Mouse (Mus musculus) cerebellum, postnatal 4 days (tissue): ENCODE measurements around the gene Maea.

Source experiments
- DNase-seq, 2 experiments: peaks; one replicate each; pipeline ENCODE4 v3.0.0; 2022; ENCODE audit warnings: low spot score in 2 of 2, mixed read lengths in 1 of 2

The Maea gene

GRCm38 (mm10) chr5:33357494-33357893 is 22.2 kb downstream of the Maea start:
- no peak for DNase-seq

GRCm38 (mm10) chr5:33358467-33358866 is 23.2 kb downstream of the Maea start:
- DNase-seq = no peak

- no peak for DNase-seq
Observed at GRCm38 (mm10) chr5:33363263-33363662, 28.0 kb downstream of the Maea start.

GRCm38 (mm10) chr5:33368651-33369050 is 33.3 kb downstream of the Maea start:
- DNase-seq = no peak

- DNase-seq = no peak
Observed at GRCm38 (mm10) chr5:33371137-33371536, 35.8 kb downstream of the Maea start.

- DNase-seq = no peak
Observed at GRCm38 (mm10) chr5:33371668-33372067, 36.4 kb downstream of the Maea start.

GRCm38 (mm10) chr5:33372331-33373038 is 37.2 kb downstream of the Maea start:
- no peak for DNase-seq

- DNase-seq = no peak
Observed at GRCm38 (mm10) chr5:33377176-33377575, 41.9 kb downstream of the Maea start.

GRCm38 (mm10) chr5:33377801-33378301 is 42.5 kb downstream of the Maea start:
- peak in 1 of 2 experiments; percentile 42 for DNase-seq

- peak; percentile 99 for DNase-seq
Observed at GRCm38 (mm10) chr5:33378302-33378854, 43.1 kb downstream of the Maea start, which contains the start of gene Uvssa. Gene Uvssa (plus strand): TSS chr5:33378549.

- DNase-seq = no peak
Observed at GRCm38 (mm10) chr5:33387550-33387949, 52.2 kb downstream of the Maea start.

GRCm38 (mm10) chr5:33393803-33394202 is 58.5 kb downstream of the Maea start:
- peak; percentile 73 to 84 for DNase-seq

- DNase-seq = no peak
Observed at GRCm38 (mm10) chr5:33395693-33396092, 60.4 kb downstream of the Maea start.

- no peak for DNase-seq
Observed at GRCm38 (mm10) chr5:33396828-33397227, 61.5 kb downstream of the Maea start.

- no peak for DNase-seq
Observed at GRCm38 (mm10) chr5:33400819-33401218, 65.5 kb downstream of the Maea start.

GRCm38 (mm10) chr5:33420313-33420712 is 85.0 kb downstream of the Maea start:
- DNase-seq = no peak
